Mouse (Mus musculus) CH12.LX (cell line): ENCODE results near the gene Prkcb. TPM values are rescaled to one million over a fixed set of nuclear protein-coding genes. Genes with fewer than 3 reads are reported as not detected.

Source experiments
- DNase-seq: peaks from one replicate; pipeline ENCODE4 v3.0.0-alpha.2; 2013; ENCODE audit errors: extremely low read depth
- H3K27ac ChIP-seq: 2 replicates; pipeline ENCODE4 v1.5.1; 2012; ENCODE audit warnings: low read depth, mild to moderate bottlenecking, control low read depth, moderate library complexity; ENCODE audit not compliant: insufficient read depth
- H3K27me3 ChIP-seq: replicated peaks from 2 replicates; pipeline ENCODE3; 2012; ENCODE audit warnings: inconsistent platforms
- H3K36me3 ChIP-seq, 2 experiments: replicated peaks in 1 of 2; 2 replicates each; pipeline versions ENCODE3 to v1.6.1; 2012; ENCODE audit warnings: inconsistent platforms in 1 of 2, low read length in 1 of 2, mild to moderate bottlenecking in 1 of 2, mixed read lengths in 1 of 2, moderate library complexity in 1 of 2; ENCODE audit not compliant: control insufficient read depth in 1 of 2, insufficient read depth in 1 of 2
- H3K4me1 ChIP-seq, 2 experiments: 2 replicates each; pipeline ENCODE4 v1.6.1; 2012; ENCODE audit warnings: inconsistent platforms in 1 of 2, moderate library complexity in 1 of 2; ENCODE audit not compliant: insufficient read depth in 2 of 2, control insufficient read depth in 1 of 2
- H3K4me2 ChIP-seq: 2 replicates; pipeline ENCODE4 v1.6.1; 2012; ENCODE audit warnings: low read depth, mild to moderate bottlenecking, control low read depth; ENCODE audit not compliant: poor library complexity, insufficient read depth, severe bottlenecking
- H3K4me3 ChIP-seq, 3 experiments: fragments of 150-350 bp in 1 of 3; sonication (generic) in 1 of 3; replicated peaks in 1 of 3; 2 replicates each; pipeline versions ENCODE3 to v1.5.1; 2011 to 2012; ENCODE audit warnings: low read depth in 2 of 3, low read length in 2 of 3, mild to moderate bottlenecking in 2 of 3, moderate library complexity in 2 of 3, control low read depth in 1 of 3, improper control_type of control experiment in 1 of 3, inconsistent platforms in 1 of 3, mixed read lengths in 1 of 3; ENCODE audit not compliant: poor library complexity in 1 of 3
- H3K79me2 ChIP-seq: replicated peaks from 2 replicates; pipeline ENCODE4 v1.6.1; 2012; ENCODE audit warnings: mild to moderate bottlenecking, moderate library complexity; ENCODE audit not compliant: control insufficient read depth, poor library complexity, insufficient read depth, severe bottlenecking; ENCODE audit errors: extremely low read depth
- H3K9ac ChIP-seq: 2 replicates; pipeline ENCODE4 v1.6.1; 2012; ENCODE audit warnings: low read depth, mild to moderate bottlenecking, control low read depth, moderate library complexity; ENCODE audit not compliant: insufficient read depth
- H3K9me3 ChIP-seq: replicated peaks from 2 replicates; pipeline ENCODE3; 2012; ENCODE audit warnings: low read length, inconsistent platforms, mixed read lengths
- CTCF ChIP-seq, 2 experiments: IDR thresholded peaks in 1 of 2; conservative IDR thresholded peaks in 1 of 2; 2 replicates each; pipeline ENCODE4 v1.5.1; 2011 to 2012; ENCODE audit warnings: low read depth in 2 of 2, low read length in 2 of 2, improper control_type of control experiment in 1 of 2, inconsistent platforms in 1 of 2, mild to moderate bottlenecking in 1 of 2, moderate library complexity in 1 of 2
- ELF1 ChIP-seq: IDR thresholded peaks from 2 replicates; pipeline ENCODE4 v1.6.1; 2014; ENCODE audit warnings: low read depth, mild to moderate bottlenecking, inconsistent platforms, low read length, improper control_type of control experiment
- ETS1 ChIP-seq: conservative IDR thresholded peaks from 2 replicates; pipeline ENCODE4 v1.6.1; 2012; ENCODE audit warnings: low read depth, mild to moderate bottlenecking, inconsistent platforms, low read length, improper control_type of control experiment, moderate library complexity
- HCFC1 ChIP-seq: IDR thresholded peaks from 2 replicates; pipeline ENCODE4 v1.6.1; 2012; ENCODE audit warnings: low read depth, mild to moderate bottlenecking, inconsistent platforms, low read length, improper control_type of control experiment
- IRF4 ChIP-seq: IDR thresholded peaks from 2 replicates; pipeline ENCODE4 v1.6.1; 2014; ENCODE audit warnings: low read depth, mild to moderate bottlenecking, inconsistent platforms, low read length, improper control_type of control experiment
- MAFK ChIP-seq: IDR thresholded peaks from 2 replicates; pipeline ENCODE4 v1.6.1; 2011; ENCODE audit warnings: low read length, improper control_type of control experiment; ENCODE audit not compliant: insufficient replicate concordance
- MAX ChIP-seq: IDR thresholded peaks from 2 replicates; pipeline ENCODE4 v1.6.1; 2011; ENCODE audit warnings: low read length, improper control_type of control experiment
- MEF2A ChIP-seq: IDR thresholded peaks from 2 replicates; pipeline ENCODE4 v1.6.1; 2014; ENCODE audit warnings: low read depth, mild to moderate bottlenecking, inconsistent platforms, low read length, improper control_type of control experiment, borderline replicate concordance
- MYC ChIP-seq: IDR thresholded peaks from 2 replicates; pipeline ENCODE4 v1.6.1; 2011; ENCODE audit warnings: low read depth, mild to moderate bottlenecking, improper control_type of control experiment, low read length
- RAD21 ChIP-seq: IDR thresholded peaks from 2 replicates; pipeline ENCODE4 v1.6.1; 2011; ENCODE audit warnings: low read depth, mild to moderate bottlenecking, low read length, improper control_type of control experiment, moderate library complexity
- ZNF384 ChIP-seq: IDR thresholded peaks from 2 replicates; pipeline ENCODE4 v1.6.1; 2012; ENCODE audit warnings: low read depth, low read length, improper control_type of control experiment, inconsistent platforms
- dilution Hi-C: fragments of 300-500 bp; cut with MboI; formaldehyde crosslinking; loops from 2 replicates; pipeline ENCODE4 v1.14.3; 2020; ENCODE audit warnings: low sequenced_read_pairs; ENCODE audit not compliant: extremely low pct_unique_long_range_greater_than_20kb, extremely low pct_ligation_motif_present
- in situ Hi-C: fragments of 300-500 bp; cut with MboI; formaldehyde crosslinking; loops from 3 replicates; pipeline ENCODE4 v1.14.3; 2019; ENCODE audit warnings: low sequenced_read_pairs, low pct_ligation_motif_present, low pct_unique_long_range_greater_than_20kb, mixed read lengths
- polyA plus RNA-seq: library from polyadenylated mRNA; unstranded; fragments of >175 nt; gene quantifications from 2 replicates; pipeline ENCODE4 v1.2.1, GENCODE M21; 2012; ENCODE audit warnings: low read depth; ENCODE audit not compliant: insufficient read length
- total RNA-seq, 2 experiments: library from RNA; depleted of rRNA; stranded (reverse); fragments of 300-350 nt in 1 of 2; fragments of >200 nt in 1 of 2; gene quantifications; 2 replicates each; pipeline ENCODE4 v1.2.3; 2012 to 2014

Prkcb gene
- total and polyA plus RNA-seq, 3 experiments: 323 to 463 (median 337) TPM

DNA sequence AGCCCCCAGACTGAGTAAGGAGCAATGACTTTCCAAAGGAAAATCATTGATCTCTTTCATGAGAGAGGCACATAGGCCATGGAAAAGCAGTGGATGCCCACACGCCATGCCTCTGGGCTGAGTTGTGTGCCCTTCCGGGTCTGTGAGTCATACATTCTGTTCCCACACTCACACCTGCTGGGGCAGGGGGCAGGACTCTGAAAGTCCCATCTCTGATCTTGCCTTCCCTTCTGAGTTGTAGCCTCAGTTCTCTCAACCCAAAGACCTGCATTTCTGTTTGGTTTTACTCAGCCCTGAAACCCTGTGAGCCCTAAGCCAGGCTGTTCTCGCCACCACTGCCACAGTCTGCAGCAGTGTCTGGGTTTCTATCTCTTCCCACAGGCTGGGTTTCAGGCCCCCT lies 109.1 kb downstream of the Prkcb start (continued):
- peak; percentile 92 for TF ChIP-seq ETS1
- TF ChIP-seq ELF1: peak; percentile 95

DNA sequence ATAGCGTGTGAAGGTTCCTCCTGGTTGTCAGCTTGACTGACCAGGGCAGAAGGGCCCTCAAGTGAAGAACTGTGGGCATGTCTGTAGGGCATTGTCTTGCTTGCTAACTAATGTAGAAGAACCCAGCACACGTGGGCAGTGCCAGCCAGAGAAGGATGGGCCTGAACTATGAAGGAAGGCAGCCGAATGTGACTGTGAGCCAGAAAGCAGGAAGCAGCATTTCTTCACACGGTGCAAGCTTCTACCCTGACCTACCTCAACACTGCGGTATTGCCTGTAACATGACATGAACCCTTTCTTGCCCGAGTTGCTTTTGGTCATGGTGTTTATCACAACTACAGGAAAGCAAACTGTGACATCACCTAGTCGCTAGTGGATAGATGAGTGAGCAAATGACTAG lies 113.5 kb downstream of the Prkcb start:
- peak overlapping the region; percentile 81 for H3K27ac ChIP-seq
- peak; percentile 45 for DNase-seq
- H3K9ac ChIP-seq: 0 out of 2 replicates have a peak overlapping the region, but pooled peaks have one; percentile 2
- dilution Hi-C loops (no loop called here), in situ Hi-C loops (no loop called here)
- no peaks in the 10 kb centered on the region for H3K9me3 ChIP-seq
- peaks cover 89% of the 10 kb centered on the region for H3K79me2 ChIP-seq
- no peaks in the 10 kb centered on the region for H3K27me3 ChIP-seq
- H3K4me3 ChIP-seq: peak overlapping the region in 1 of 3 experiments; percentile 1
- H3K4me1 ChIP-seq: peaks cover 60 to 98% of the 10 kb centered on the region in 2 experiments
- peaks cover 26 to 53% of the 10 kb centered on the region in 2 experiments for H3K36me3 ChIP-seq
- TF ChIP-seq MEF2A: 0 out of 2 replicates have a peak, but pooled peaks have one; percentile 19
- TF ChIP-seq CTCF (conservative IDR thresholded peaks at IDR 0.05 in 1 of 2, IDR thresholded peaks at IDR 0.05 in 1 of 2; ENCODE audit: low read depth in 2 of 2, low read length in 2 of 2): no peak
- no peak for TF ChIP-seq RAD21
- peak; percentile 24; the same call in 1 of the 2 replicates for TF ChIP-seq MAX
- 0 out of 2 replicates have a peak, but pooled peaks have one; percentile 45 for TF ChIP-seq MYC
- TF ChIP-seq ETS1: peak; percentile 41; the same call in 1 of the 2 replicates
- TF ChIP-seq, all 38 proteins: peak for 4
- no peak overlapping the region for H3K4me2 ChIP-seq

DNA sequence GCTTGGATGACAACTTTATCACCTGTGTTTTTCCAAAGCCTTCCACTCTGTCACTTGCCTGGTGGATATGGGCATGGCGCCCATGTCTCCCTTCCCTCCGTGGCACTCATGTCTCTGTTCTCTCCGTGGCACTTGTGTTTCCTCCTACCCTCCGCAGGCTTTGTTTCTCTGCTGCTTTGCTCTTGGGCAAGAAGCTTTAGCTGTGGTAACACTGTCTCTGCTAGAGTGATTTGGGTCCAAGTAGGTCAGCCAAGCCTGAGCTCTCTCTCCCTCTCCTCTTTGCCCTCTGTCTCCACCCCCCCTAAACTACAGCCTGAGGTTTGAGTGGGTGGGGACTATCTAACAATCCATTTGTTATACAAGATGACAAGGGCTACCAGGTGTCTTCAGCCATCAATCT lies 114.8 kb downstream of the Prkcb start:
- peaks cover 59 to 98% of the 10 kb centered on the region in 2 experiments for H3K4me1 ChIP-seq
- no peaks in the 10 kb centered on the region for H3K27me3 ChIP-seq
- no peak overlapping the region for H3K4me3 ChIP-seq
- DNase-seq: no peak
- H3K9me3 ChIP-seq: no peaks in the 10 kb centered on the region
- TF ChIP-seq HCFC1 (no peak), IRF4 (no peak), MAFK (no peak), CTCF (conservative IDR thresholded peaks at IDR 0.05 in 1 of 2, IDR thresholded peaks at IDR 0.05 in 1 of 2; ENCODE audit: low read depth in 2 of 2, low read length in 2 of 2) (no peak), ZNF384 (no peak), MYC (no peak)
- TF ChIP-seq, all 38 proteins: peak for 0
- Histone ChIP-seq H3K79me2 (peaks cover 86% of the 10 kb centered on the region), H3K9ac (no peak overlapping the region), H3K27ac (peak overlapping the region; percentile 21), H3K36me3 (peaks cover 32 to 63% of the 10 kb centered on the region in 2 experiments), H3K4me2 (no peak overlapping the region)
- in situ Hi-C loops (no loop called here), dilution Hi-C loops (no loop called here)
